In the genomic region with DNA sequence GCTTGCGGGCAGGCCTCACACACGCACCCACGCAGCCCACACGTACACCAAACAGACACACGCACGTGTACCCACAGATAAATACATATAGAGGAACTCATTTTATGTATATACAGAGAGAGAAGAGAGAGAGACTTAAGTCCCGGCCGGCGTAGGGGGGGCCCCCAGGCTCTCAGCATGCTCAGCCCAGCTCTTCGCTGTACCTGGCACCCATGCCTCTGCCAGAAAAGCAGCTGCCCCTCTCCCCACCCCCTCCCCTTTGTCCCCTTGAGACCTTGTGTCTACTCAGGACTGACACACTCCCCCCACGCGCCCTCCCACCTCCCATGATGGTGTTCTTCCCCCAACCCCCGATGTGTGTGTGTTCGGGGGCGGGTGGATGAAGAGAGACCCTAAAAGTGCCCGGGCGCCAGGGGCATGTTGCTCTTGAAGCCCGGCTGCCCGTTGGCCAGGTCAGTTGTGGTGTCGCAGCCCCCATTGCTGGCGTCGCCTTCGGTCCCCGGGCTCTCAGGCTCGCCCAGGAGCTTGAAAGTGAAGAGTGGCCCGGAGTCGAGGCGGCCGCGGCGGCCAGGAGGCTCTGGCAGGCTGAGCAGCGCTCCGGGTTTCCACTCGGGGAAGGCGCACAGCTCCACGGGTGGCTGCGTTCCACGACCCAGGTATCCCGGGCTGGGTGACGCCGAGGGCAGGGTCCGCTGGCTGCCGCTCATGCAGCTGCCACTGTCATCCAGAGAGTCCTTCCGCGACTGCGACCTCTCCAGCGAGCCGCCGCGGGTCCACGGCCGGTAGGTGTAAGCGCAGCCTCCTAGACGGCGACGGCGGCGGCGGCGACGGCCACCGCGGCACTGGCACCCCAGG, we compare ENCODE assay signal across 8 mouse cellular contexts. TPM values are rescaled to one million over a fixed set of nuclear protein-coding genes. Genes with fewer than 3 reads are reported as not detected.
A peak's percentile ranks its signal among the peaks of the same experiment; 100 is the strongest.
DNase-seq lines count a peak whose midpoint lies in the region; ATAC-seq lines count a peak whose summit lies in the region.

No protein-coding gene starts in this region.

- H3K9me3 ChIP-seq in heart, embryonic 14.5 days (ENCODE audit: control insufficient read depth, low read length): no peaks in the 10 kb centered on the region
- no peaks in the 10 kb centered on the region for H3K9me3 ChIP-seq in midbrain, embryonic 13.5 days

- no peaks in the 10 kb centered on the region for H3K36me3 ChIP-seq in heart, embryonic 14.5 days (ENCODE audit: control insufficient read depth, insufficient read depth, low read length)
- no peaks in the 10 kb centered on the region for H3K36me3 ChIP-seq in midbrain, embryonic 13.5 days

- H3K9ac ChIP-seq in heart, embryonic 14.5 days (ENCODE audit: low read length): peak overlapping the region; percentile 68
- peak overlapping the region; percentile 51 for H3K9ac ChIP-seq in midbrain, embryonic 13.5 days (replicated peaks)

- H3K27me3 ChIP-seq in heart, embryonic 14.5 days (ENCODE audit: control insufficient read depth, insufficient read depth, low read length): peaks cover 17% of the 10 kb centered on the region
- peaks cover 33% of the 10 kb centered on the region for H3K27me3 ChIP-seq in midbrain, embryonic 13.5 days

- peak overlapping the region; percentile 86 for H3K4me2 ChIP-seq in heart, embryonic 14.5 days (ENCODE audit: low read length)
- H3K4me2 ChIP-seq in midbrain, embryonic 13.5 days (replicated peaks): peak overlapping the region; percentile 65

- H3K4me1 ChIP-seq in heart, embryonic 14.5 days (ENCODE audit: control insufficient read depth in 2 of 2, insufficient read depth in 2 of 2, low read length in 2 of 2): peaks cover 2 to 5% of the 10 kb centered on the region in 2 experiments; a peak in 3 of 4 replicates
- H3K4me1 ChIP-seq in midbrain, embryonic 13.5 days (replicated peaks): peaks cover 8% of the 10 kb centered on the region

- H3K27ac ChIP-seq in heart, embryonic 14.5 days (replicated peaks in 1 of 2; ENCODE audit: control insufficient read depth in 1 of 2, insufficient read depth in 1 of 2, low read depth in 2 of 2, low read length in 2 of 2): no peak overlapping the region
- H3K27ac ChIP-seq in midbrain, embryonic 13.5 days: no peak overlapping the region

- no peak for ATAC-seq in heart, embryonic 14.5 days (ENCODE audit: insufficient number of reproducible peaks, insufficient read depth, low FRiP score, low read depth)
- ATAC-seq in granulocyte monocyte progenitor cell, adult 5-6 weeks (replicated peaks; ENCODE audit: poor library complexity, severe bottlenecking): peak; percentile 73
- peak; percentile 78 for ATAC-seq in midbrain, embryonic 13.5 days

- H3K4me3 ChIP-seq in heart, embryonic 14.5 days (ENCODE audit: control insufficient read depth in 1 of 2, insufficient read depth in 1 of 2, low read depth in 1 of 2, low read length in 2 of 2): peak overlapping the region; percentile 51 to 54
- peak overlapping the region; percentile 40 for H3K4me3 ChIP-seq in midbrain, embryonic 13.5 days (replicated peaks)

- no peak for DNase-seq in heart, adult 9 months (ENCODE audit: low spot score in 2 of 2)
- DNase-seq in adrenal gland, postnatal 14 days: peak; percentile 35
- DNase-seq in kidney, postnatal 25 days: peak; percentile 27 to 53
- no peak for DNase-seq in cerebellum, adult 9-10 months
- no peak for DNase-seq in T-cell, adult 2 months (ENCODE audit: low spot score)

- 12% methylated on average over 63 of the region's 63 CpGs for WGBS in heart, embryonic 14.5 days
- WGBS in midbrain, embryonic 13.5 days: 13% methylated on average over 63 of the region's 63 CpGs

RNA-seq across cellular contexts. Expression of a gene that starts 27.9 kb away (rescaled TPM):
- 57.8 and 62.3 TPM in 2 replicates for polyA plus RNA-seq in heart, embryonic 14.5 days (2014; fragmentation: Nextera tagmentation; extraction: Ambion mirVana)
- total RNA-seq in adrenal gland, postnatal 14 days (2021): 51.2 and 55.8 TPM in 2 replicates
- total RNA-seq in granulocyte monocyte progenitor cell, adult 5-6 weeks (2014; fragmentation: Nextera tagmentation): 50.8 and 53.2 TPM in 2 replicates
- total RNA-seq in granulocyte monocyte progenitor cell, adult 5-6 weeks (2017): 61.2 and 71.2 TPM in 2 replicates
- 91.5 and 95.2 TPM in 2 replicates for polyA plus RNA-seq in midbrain, embryonic 13.5 days (2015; fragmentation: Nextera tagmentation; extraction: Ambion mirVana)

Comparison
In these comparisons a context has a peak if more than half of its experiments do, and no peak if none do; other contexts are left out.
1. DNase-seq: peak in adrenal gland, postnatal 14 days (single experiment) and kidney, postnatal 25 days (2 of 2); none in heart, adult 9 months (0 of 2), cerebellum, adult 9-10 months (single experiment) and T-cell, adult 2 months (single experiment).